Mouse (Mus musculus) bone marrow macrophage, adult 2 months (primary cell): ENCODE measurements at regions not wholly inside any gene's neighbourhood (a gene's known extent, or its start where the extent isn't known, plus 50 kb on each side); places are given as distances from the start of the nearest gene placed in this dataset.

ENCODE experiments used
- H3K27ac ChIP-seq: 2 replicates; pipeline ENCODE4 v1.5.1; 2012; ENCODE audit warnings: low read depth, low read length; ENCODE audit not compliant: insufficient read depth
- H3K4me1 ChIP-seq: 2 replicates; pipeline ENCODE4 v1.6.1; 2012; ENCODE audit warnings: low read length; ENCODE audit not compliant: control insufficient read depth, insufficient read depth
- H3K4me3 ChIP-seq: 2 replicates; pipeline ENCODE4 v1.5.1; 2012; ENCODE audit warnings: mild to moderate bottlenecking, low read length, moderate library complexity; ENCODE audit not compliant: insufficient read depth
- CTCF ChIP-seq: IDR thresholded peaks from 2 replicates; pipeline ENCODE4 v1.5.1; 2012; ENCODE audit warnings: low read depth, mild to moderate bottlenecking, low read length, moderate library complexity
- POLR2A ChIP-seq: IDR thresholded peaks from 2 replicates; pipeline ENCODE4 v1.6.1; 2012; ENCODE audit warnings: mild to moderate bottlenecking, low read depth, low read length, borderline replicate concordance

DNA sequence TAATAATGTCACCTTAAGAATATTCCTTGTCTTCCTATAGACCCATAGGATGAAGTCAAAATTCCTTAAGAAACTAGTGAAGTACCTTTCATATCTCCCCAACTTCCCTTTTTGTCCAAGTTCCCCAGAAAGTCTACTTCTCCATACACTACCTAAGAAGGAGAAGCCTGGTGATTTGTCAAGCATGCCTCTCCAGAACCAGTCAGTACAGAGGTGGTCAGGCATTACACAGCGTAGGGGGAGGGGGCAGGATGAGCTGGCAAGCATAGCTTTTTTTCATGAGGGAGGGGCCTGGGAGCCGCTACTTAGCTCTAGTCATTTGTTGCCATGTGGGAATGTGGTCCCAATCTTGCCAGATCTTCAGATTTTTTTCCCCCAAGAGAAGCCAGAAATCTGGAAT, 54.0 kb upstream of the Satb2 start:
- TF ChIP-seq CTCF, result no peak
- no peak for TF ChIP-seq POLR2A
- Histone ChIP-seq H3K4me1 (no peaks in the 10 kb centered on the region), H3K4me3 (no peak overlapping the region), H3K27ac (no peak overlapping the region)

- TF ChIP-seq POLR2A (no peak), CTCF (no peak)
- no peak overlapping the region for H3K27ac ChIP-seq
- no peaks in the 10 kb centered on the region for H3K4me1 ChIP-seq
- H3K4me3 ChIP-seq, result no peak overlapping the region
Observed at GRCm38 (mm10) chr1:57033244-57033643, 54.8 kb upstream of the Satb2 start.

DNA sequence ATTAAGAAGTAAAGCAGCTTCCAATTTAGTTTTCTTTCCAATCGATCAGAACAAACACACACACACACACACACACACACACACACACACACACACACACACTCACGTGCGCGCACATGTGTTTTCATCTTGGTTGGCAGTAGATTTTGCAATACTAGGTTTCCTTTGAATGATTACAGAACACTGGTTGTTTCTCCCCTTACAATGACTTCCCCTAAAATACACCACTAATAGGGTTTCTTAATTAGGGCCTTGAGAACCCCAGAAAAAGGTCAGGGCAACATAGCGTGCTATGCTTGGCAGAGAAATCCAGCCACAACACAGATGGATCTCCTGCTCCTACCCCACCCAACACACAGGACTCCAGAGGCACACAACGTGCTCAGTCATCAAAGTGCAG, 56.0 kb upstream of the Satb2 start:
- no peak overlapping the region for H3K27ac ChIP-seq
- no peaks in the 10 kb centered on the region for H3K4me1 ChIP-seq
- no peak overlapping the region for H3K4me3 ChIP-seq
- no peak for TF ChIP-seq POLR2A
- TF ChIP-seq CTCF, result no peak

DNA sequence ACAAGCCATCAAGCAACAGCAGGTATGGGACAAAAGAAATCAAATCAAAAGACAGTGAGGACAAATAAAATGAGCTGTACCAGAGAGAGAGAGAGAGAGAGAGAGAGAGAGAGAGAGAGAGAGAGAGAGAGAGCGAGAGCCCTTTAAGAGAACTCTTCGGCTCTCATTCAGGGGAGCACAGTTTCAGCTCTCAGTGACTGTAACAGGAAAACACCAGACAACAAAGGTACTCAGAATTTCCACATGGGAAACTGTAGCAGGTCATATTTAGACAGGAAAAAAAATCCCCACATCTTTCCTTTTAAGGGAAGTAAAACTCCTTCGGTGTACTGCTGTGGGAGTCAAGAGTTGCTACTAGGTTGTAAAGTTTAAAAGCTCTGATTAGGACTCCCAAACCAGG, 57.9 kb upstream of the Satb2 start:
- no peak overlapping the region for H3K4me3 ChIP-seq
- TF ChIP-seq CTCF (no peak), POLR2A (no peak)
- H3K4me1 ChIP-seq, result no peaks in the 10 kb centered on the region
- H3K27ac ChIP-seq, result no peak overlapping the region

- H3K27ac ChIP-seq, result no peak overlapping the region
- no peaks in the 10 kb centered on the region for H3K4me1 ChIP-seq
- TF ChIP-seq CTCF (no peak), POLR2A (no peak)
- H3K4me3 ChIP-seq, result no peak overlapping the region
Observed at GRCm38 (mm10) chr1:57040201-57040600, 61.8 kb upstream of the Satb2 start.

DNA sequence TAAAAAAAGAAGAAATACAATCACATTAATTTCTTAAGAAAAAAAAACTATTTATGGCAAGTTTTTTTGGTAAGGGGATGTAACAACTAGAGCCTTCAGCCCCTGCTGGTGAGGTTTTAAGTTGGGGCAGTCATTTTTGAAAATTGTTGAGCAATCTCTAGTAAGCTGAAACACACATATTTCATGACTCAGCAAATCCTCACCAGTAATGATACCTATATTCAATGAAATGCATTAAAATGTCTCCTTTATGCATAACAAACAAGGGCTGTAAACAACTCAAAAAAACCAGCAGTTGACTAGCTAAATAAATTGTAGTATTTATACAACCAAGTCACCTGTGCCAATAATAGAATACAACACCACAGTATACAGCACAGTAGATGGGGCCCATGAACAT, 63.1 kb upstream of the Satb2 start:
- TF ChIP-seq POLR2A (no peak), CTCF (no peak)
- no peaks in the 10 kb centered on the region for H3K4me1 ChIP-seq
- no peak overlapping the region for H3K4me3 ChIP-seq
- H3K27ac ChIP-seq, result no peak overlapping the region

- TF ChIP-seq POLR2A, result no peak
- TF ChIP-seq CTCF, result no peak
- Histone ChIP-seq H3K27ac (no peak overlapping the region), H3K4me1 (no peaks in the 10 kb centered on the region), H3K4me3 (no peak overlapping the region)
Observed at GRCm38 (mm10) chr1:57053836-57054235, 75.4 kb upstream of the Satb2 start.

GRCm38 (mm10) chr1:57055976-57056375, 77.5 kb upstream of the Satb2 start:
- Histone ChIP-seq H3K4me3 (no peak overlapping the region), H3K27ac (no peak overlapping the region), H3K4me1 (no peaks in the 10 kb centered on the region)
- TF ChIP-seq CTCF (no peak), POLR2A (no peak)

DNA sequence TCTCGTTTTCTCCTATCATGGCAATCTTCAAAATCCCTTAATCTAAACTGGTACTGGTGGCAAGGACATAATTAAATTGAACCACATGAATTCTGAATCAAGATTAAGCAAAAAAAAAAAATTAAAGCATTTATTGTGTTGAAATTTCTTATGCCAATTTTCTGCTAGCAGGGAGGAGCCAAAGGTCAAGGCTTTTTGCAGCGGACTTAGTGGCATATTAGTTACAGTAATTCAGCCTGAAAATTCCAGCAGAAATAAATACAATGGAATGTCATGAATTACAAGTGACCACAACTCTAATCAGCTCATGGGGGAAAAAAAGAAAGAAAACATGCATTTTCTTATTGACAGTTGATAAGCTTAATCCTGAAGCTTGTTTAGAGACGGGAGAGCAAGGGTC, 80.8 kb upstream of the Satb2 start:
- H3K4me3 ChIP-seq, result no peak overlapping the region
- TF ChIP-seq CTCF (no peak), POLR2A (no peak)
- H3K4me1 ChIP-seq, result no peaks in the 10 kb centered on the region
- H3K27ac ChIP-seq, result no peak overlapping the region

DNA sequence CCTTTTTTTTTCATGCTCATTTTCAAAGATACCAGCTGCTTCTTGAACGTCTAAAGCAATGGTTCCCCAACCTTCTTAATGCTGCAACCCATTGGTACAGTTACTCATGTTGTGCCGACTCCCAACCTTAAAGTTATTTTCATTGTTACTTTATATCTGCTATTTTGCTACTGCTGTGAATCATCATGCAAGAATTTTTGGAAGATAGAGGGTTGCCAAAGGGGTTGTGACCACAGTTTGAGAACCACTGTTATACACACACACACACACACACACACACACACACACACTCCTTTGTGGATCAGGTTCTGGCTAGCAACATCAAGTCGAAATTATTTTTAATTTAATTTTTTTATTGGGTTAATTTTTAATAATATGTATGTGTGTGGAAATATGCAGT, 96.8 kb upstream of the Satb2 start:
- H3K4me3 ChIP-seq, result no peak overlapping the region
- no peaks in the 10 kb centered on the region for H3K4me1 ChIP-seq
- H3K27ac ChIP-seq, result no peak overlapping the region
- TF ChIP-seq CTCF, result no peak
- no peak for TF ChIP-seq POLR2A

DNA sequence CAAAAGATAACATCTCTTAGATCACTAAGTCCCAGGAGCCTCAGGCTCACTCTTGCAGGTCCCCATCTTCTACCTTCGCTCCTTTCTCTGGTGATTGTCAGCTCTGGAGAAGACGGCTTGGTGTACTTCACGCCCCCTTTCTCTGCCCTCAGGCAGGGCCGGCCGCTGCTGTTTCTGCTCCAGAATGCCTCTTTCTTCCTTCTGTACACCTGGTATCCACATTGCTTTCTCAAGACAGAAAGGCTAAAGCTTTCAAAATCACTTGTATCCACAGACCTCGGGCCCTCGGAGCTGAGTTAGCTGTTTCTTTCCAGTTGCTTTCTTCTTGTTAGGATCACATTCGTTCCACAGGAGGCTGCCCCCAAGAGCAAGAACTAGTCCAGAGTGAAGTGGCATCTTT, 98.2 kb upstream of the Satb2 start:
- Histone ChIP-seq H3K4me1 (no peaks in the 10 kb centered on the region), H3K27ac (no peak overlapping the region), H3K4me3 (no peak overlapping the region)
- TF ChIP-seq CTCF, result no peak
- no peak for TF ChIP-seq POLR2A
